Mouse (Mus musculus): ENCODE measurements around the gene Ptpn21. TPM values are rescaled to one million over a fixed set of nuclear protein-coding genes. Genes with fewer than 3 reads are reported as not detected.

The Ptpn21 gene
- total and polyA plus RNA-seq, 3 experiments: 19.4 to 29.3 (median 29.1) TPM

DNA sequence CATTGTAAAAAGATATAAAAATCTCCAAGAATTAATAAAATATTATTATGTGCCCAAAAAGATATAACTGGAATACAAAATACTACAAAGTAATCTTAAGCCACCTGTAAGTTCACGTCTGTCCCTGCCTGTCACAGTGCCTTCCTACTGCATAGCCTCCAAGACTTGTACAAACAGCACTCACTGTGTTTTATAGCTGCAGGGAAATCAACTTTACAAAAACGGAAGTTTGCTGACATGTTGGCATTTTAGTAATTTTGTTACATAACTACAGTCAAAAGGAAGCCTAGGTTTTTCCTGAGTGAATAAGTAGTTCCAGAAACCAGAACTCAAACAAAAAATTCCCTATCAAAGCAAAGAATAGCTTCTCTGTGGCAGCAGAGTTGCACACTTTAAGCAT is 33.7 kb downstream of the Ptpn21 start:
- Histone ChIP-seq H3K4me3 (no peak overlapping the region), H3K4me1 (ENCODE audit: control insufficient read depth, insufficient read depth, low read length) (no peaks in the 10 kb centered on the region), H3K27ac (no peak overlapping the region), H3K36me3 (ENCODE audit: control insufficient read depth, insufficient read depth, low read length) (peaks cover 2% of the 10 kb centered on the region; the same call in 1 of the 2 replicates), H3K79me2 (replicated peaks; ENCODE audit: control insufficient read depth, insufficient read depth, low read length) (no peaks in the 10 kb centered on the region), H3K9ac (ENCODE audit: low read depth, low read length) (no peak overlapping the region), H3K27me3 (ENCODE audit: control insufficient read depth, insufficient read depth, low read length) (no peaks in the 10 kb centered on the region)
- DNase-seq: no peak
- intact Hi-C loops (cut with DNase I): no loop called here
- TF ChIP-seq CTCF (IDR thresholded peaks at IDR 0.05) (no peak), EP300 (IDR thresholded peaks at IDR 0.05; ENCODE audit: insufficient read depth, low read depth, low read length) (no peak), POLR2A (IDR thresholded peaks at IDR 0.05; ENCODE audit: insufficient read depth, low read depth, low read length) (no peak)
- WGBS: 73% methylated on average over 2 of the region's 2 CpGs

- no peak overlapping the region for H3K27ac ChIP-seq
- no peaks in the 10 kb centered on the region for H3K4me1 ChIP-seq (ENCODE audit: control insufficient read depth, insufficient read depth, low read length)
- no peaks in the 10 kb centered on the region for H3K27me3 ChIP-seq (ENCODE audit: control insufficient read depth, insufficient read depth, low read length)
- no peak overlapping the region for H3K4me3 ChIP-seq
- no peaks in the 10 kb centered on the region for H3K79me2 ChIP-seq (replicated peaks; ENCODE audit: control insufficient read depth, insufficient read depth, low read length)
- no peak overlapping the region for H3K9ac ChIP-seq (ENCODE audit: low read depth, low read length)
- TF ChIP-seq EP300 (IDR thresholded peaks at IDR 0.05; ENCODE audit: insufficient read depth, low read depth, low read length) (no peak), CTCF (IDR thresholded peaks at IDR 0.05) (no peak), POLR2A (IDR thresholded peaks at IDR 0.05; ENCODE audit: insufficient read depth, low read depth, low read length) (no peak)
- intact Hi-C loops (cut with DNase I): no loop called here
- no peak for DNase-seq
- peaks cover 2% of the 10 kb centered on the region; the same call in 1 of the 2 replicates for H3K36me3 ChIP-seq (ENCODE audit: control insufficient read depth, insufficient read depth, low read length)
- WGBS: 94% methylated on average over 9 of the region's 9 CpGs
These were observed 35.6 kb downstream of the Ptpn21 start for GRCm38 (mm10) chr12:98701564-98701963.

- Histone ChIP-seq H3K4me1 (ENCODE audit: control insufficient read depth, insufficient read depth, low read length) (no peaks in the 10 kb centered on the region), H3K4me3 (no peak overlapping the region), H3K9ac (ENCODE audit: low read depth, low read length) (no peak overlapping the region), H3K27me3 (ENCODE audit: control insufficient read depth, insufficient read depth, low read length) (no peaks in the 10 kb centered on the region), H3K79me2 (replicated peaks; ENCODE audit: control insufficient read depth, insufficient read depth, low read length) (no peaks in the 10 kb centered on the region), H3K27ac (no peak overlapping the region), H3K36me3 (ENCODE audit: control insufficient read depth, insufficient read depth, low read length) (no peaks in the 10 kb centered on the region)
- intact Hi-C loops (cut with DNase I): no loop called here
- WGBS: 56% methylated on average over 5 of the region's 5 CpGs
- DNase-seq: no peak
- TF ChIP-seq CTCF (IDR thresholded peaks at IDR 0.05) (no peak), POLR2A (IDR thresholded peaks at IDR 0.05; ENCODE audit: insufficient read depth, low read depth, low read length) (no peak), EP300 (IDR thresholded peaks at IDR 0.05; ENCODE audit: insufficient read depth, low read depth, low read length) (no peak)
These were observed 40.0 kb downstream of the Ptpn21 start for GRCm38 (mm10) chr12:98697202-98697601.

DNA sequence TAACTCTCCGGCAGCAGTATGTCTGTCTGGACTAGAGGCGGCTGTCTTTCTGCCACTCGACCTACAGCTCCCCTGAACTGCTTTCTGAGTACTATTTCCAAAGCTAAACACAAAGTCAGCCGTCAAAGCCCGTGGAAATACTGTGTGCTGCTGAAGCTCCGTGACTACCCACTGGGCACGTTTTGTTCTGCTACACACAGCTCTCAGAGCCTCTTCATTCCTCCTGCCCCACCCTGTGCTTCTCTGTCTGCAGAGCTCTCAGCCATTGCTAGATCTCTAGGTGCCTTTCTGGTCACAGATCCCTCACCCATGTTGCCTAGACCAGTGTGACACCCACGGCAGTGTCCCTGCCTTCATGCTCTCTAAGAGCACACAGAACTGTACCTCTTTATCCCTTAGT is 47.0 kb downstream of the Ptpn21 start:
- Histone ChIP-seq H3K9ac (ENCODE audit: low read depth, low read length) (no peak overlapping the region), H3K4me1 (ENCODE audit: control insufficient read depth, insufficient read depth, low read length) (no peaks in the 10 kb centered on the region), H3K27ac (no peak overlapping the region), H3K36me3 (ENCODE audit: control insufficient read depth, insufficient read depth, low read length) (no peaks in the 10 kb centered on the region), H3K27me3 (ENCODE audit: control insufficient read depth, insufficient read depth, low read length) (no peaks in the 10 kb centered on the region), H3K4me3 (no peak overlapping the region), H3K79me2 (replicated peaks; ENCODE audit: control insufficient read depth, insufficient read depth, low read length) (no peaks in the 10 kb centered on the region)
- 93% methylated on average over 8 of the region's 8 CpGs for WGBS
- TF ChIP-seq POLR2A (IDR thresholded peaks at IDR 0.05; ENCODE audit: insufficient read depth, low read depth, low read length): no peak
- TF ChIP-seq EP300 (IDR thresholded peaks at IDR 0.05; ENCODE audit: insufficient read depth, low read depth, low read length): no peak
- TF ChIP-seq CTCF (IDR thresholded peaks at IDR 0.05): no peak
- DNase-seq: peak in 1 of 2 experiments; percentile 6
- intact Hi-C loops (cut with DNase I): no loop called here

DNA sequence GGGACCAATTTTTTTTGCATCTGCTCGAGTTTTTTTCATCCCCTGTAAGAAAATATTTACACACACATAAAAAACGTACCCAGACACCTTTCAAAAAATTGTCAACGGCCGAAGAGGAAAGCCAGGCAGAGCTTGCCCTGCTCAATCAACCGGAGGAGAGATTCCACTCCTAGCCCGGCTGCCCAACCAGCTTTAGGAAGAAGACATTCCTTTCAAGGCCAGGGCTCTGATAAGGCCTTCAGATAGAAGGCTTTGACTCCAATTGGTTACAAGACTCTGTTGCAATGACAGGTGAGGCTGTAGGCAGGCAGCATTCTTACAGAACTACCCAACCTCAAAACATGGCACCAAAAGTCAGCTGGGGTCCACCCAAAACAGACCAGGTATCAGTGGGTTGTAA is 53.6 kb downstream of the Ptpn21 start:
- Histone ChIP-seq H3K4me3 (no peak overlapping the region), H3K27me3 (ENCODE audit: control insufficient read depth, insufficient read depth, low read length) (no peaks in the 10 kb centered on the region), H3K36me3 (ENCODE audit: control insufficient read depth, insufficient read depth, low read length) (no peaks in the 10 kb centered on the region), H3K4me1 (ENCODE audit: control insufficient read depth, insufficient read depth, low read length) (no peaks in the 10 kb centered on the region), H3K27ac (no peak overlapping the region), H3K79me2 (replicated peaks; ENCODE audit: control insufficient read depth, insufficient read depth, low read length) (no peaks in the 10 kb centered on the region), H3K9ac (ENCODE audit: low read depth, low read length) (no peak overlapping the region)
- TF ChIP-seq CTCF (IDR thresholded peaks at IDR 0.05) (no peak), POLR2A (IDR thresholded peaks at IDR 0.05; ENCODE audit: insufficient read depth, low read depth, low read length) (no peak), EP300 (IDR thresholded peaks at IDR 0.05; ENCODE audit: insufficient read depth, low read depth, low read length) (no peak)
- no peak for DNase-seq
- intact Hi-C loops (cut with DNase I): no loop called here
- 49% methylated on average over 6 of the region's 6 CpGs for WGBS

DNA sequence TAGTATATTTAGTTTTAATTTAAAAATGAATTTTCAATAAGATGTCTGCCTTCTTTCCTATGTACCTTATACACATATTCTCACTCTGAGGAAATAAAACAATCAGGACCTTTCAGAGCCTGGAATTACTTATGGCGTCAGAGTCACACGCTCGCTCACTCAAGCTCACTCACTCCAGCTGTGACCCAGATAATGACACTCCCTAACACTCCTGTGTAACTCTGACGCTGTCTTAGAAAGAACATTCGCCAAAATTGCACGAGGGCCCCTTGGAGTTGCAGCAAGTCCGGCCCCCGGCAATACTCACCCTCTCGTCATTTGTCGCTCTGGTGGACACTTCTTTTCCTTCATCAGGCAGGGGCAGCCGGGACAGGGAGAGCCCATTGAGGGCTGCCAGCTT is 54.0 kb downstream of the Ptpn21 start:
- TF ChIP-seq EP300 (IDR thresholded peaks at IDR 0.05; ENCODE audit: insufficient read depth, low read depth, low read length): no peak
- TF ChIP-seq POLR2A (IDR thresholded peaks at IDR 0.05; ENCODE audit: insufficient read depth, low read depth, low read length): no peak
- TF ChIP-seq CTCF (IDR thresholded peaks at IDR 0.05): no peak
- Histone ChIP-seq H3K27ac (no peak overlapping the region), H3K27me3 (ENCODE audit: control insufficient read depth, insufficient read depth, low read length) (no peaks in the 10 kb centered on the region), H3K4me3 (no peak overlapping the region), H3K79me2 (replicated peaks; ENCODE audit: control insufficient read depth, insufficient read depth, low read length) (no peaks in the 10 kb centered on the region), H3K36me3 (ENCODE audit: control insufficient read depth, insufficient read depth, low read length) (no peaks in the 10 kb centered on the region), H3K4me1 (ENCODE audit: control insufficient read depth, insufficient read depth, low read length) (no peaks in the 10 kb centered on the region), H3K9ac (ENCODE audit: low read depth, low read length) (no peak overlapping the region)
- 63% methylated on average over 11 of the region's 11 CpGs for WGBS
- intact Hi-C loops (cut with DNase I): no loop called here
- DNase-seq: no peak
